Mouse (Mus musculus): Measurements from ENCODE around the gene Actl6a.
"Not testable (repeated sequence)": the region's sequence is repeated elsewhere in the genome, so short reads cannot be mapped to it uniquely, and the experiment has no call there.

The Actl6a gene

GRCm38 (mm10) chr3:32694211-32694610, 11.9 kb upstream of the Actl6a start:
- DNase-seq (ENCODE audit: inconsistent age in 2 of 2, low spot score in 1 of 2) = no peak

GRCm38 (mm10) chr3:32694737-32695582, 11.1 kb upstream of the Actl6a start:
- DNase-seq (ENCODE audit: inconsistent age in 2 of 2, low spot score in 1 of 2) = no peak

GRCm38 (mm10) chr3:32695583-32695980, 10.5 kb upstream of the Actl6a start:
- DNase-seq (ENCODE audit: inconsistent age in 2 of 2, low spot score in 1 of 2) = no peak

- peak; percentile 85 to 96 for DNase-seq (ENCODE audit: inconsistent age in 2 of 2, low spot score in 1 of 2)
Measured at GRCm38 (mm10) chr3:32698228-32698863, 7.8 kb upstream of the Actl6a start.

- DNase-seq (ENCODE audit: inconsistent age in 2 of 2, low spot score in 1 of 2) = not testable (repeated sequence)
Measured at GRCm38 (mm10) chr3:32704021-32704420, 2.1 kb upstream of the Actl6a start.

GRCm38 (mm10) chr3:32704632-32705031, 1.5 kb upstream of the Actl6a start:
- DNase-seq (ENCODE audit: inconsistent age in 2 of 2, low spot score in 1 of 2) = not testable (repeated sequence)

GRCm38 (mm10) chr3:32708052-32708367, 1.9 kb downstream of the Actl6a start:
- no peak for DNase-seq (ENCODE audit: inconsistent age in 2 of 2, low spot score in 1 of 2)

GRCm38 (mm10) chr3:32708368-32709231, 2.5 kb downstream of the Actl6a start:
- DNase-seq (ENCODE audit: inconsistent age in 2 of 2, low spot score in 1 of 2) = peak; percentile 98 to 100

GRCm38 (mm10) chr3:32709388-32709787, 3.3 kb downstream of the Actl6a start:
- no peak for DNase-seq (ENCODE audit: inconsistent age in 2 of 2, low spot score in 1 of 2)

GRCm38 (mm10) chr3:32713711-32714110, 7.6 kb downstream of the Actl6a start:
- DNase-seq (ENCODE audit: inconsistent age in 2 of 2, low spot score in 1 of 2) = no peak

- DNase-seq (ENCODE audit: inconsistent age in 2 of 2, low spot score in 1 of 2) = not testable (repeated sequence)
Measured at GRCm38 (mm10) chr3:32717403-32717802, 11.3 kb downstream of the Actl6a start.

GRCm38 (mm10) chr3:32718271-32718670, 12.2 kb downstream of the Actl6a start:
- DNase-seq (ENCODE audit: inconsistent age in 2 of 2, low spot score in 1 of 2) = peak in 1 of 2 experiments; percentile 40

GRCm38 (mm10) chr3:32724191-32724590, 18.1 kb downstream of the Actl6a start:
- no peak for DNase-seq (ENCODE audit: inconsistent age in 2 of 2, low spot score in 1 of 2)

- no peak for DNase-seq (ENCODE audit: inconsistent age in 2 of 2, low spot score in 1 of 2)
Measured at GRCm38 (mm10) chr3:32725951-32726350, 19.9 kb downstream of the Actl6a start.

GRCm38 (mm10) chr3:32727861-32728260, 21.8 kb downstream of the Actl6a start:
- no peak for DNase-seq (ENCODE audit: inconsistent age in 2 of 2, low spot score in 1 of 2)

- DNase-seq (ENCODE audit: inconsistent age in 2 of 2, low spot score in 1 of 2) = peak; percentile 99 to 100
Measured at GRCm38 (mm10) chr3:32736244-32737171, 30.4 kb downstream of the Actl6a start, which contains the start of gene Ndufb5. Gene Ndufb5, plus strand, starts transcription at chr3:32736990.

- DNase-seq (ENCODE audit: inconsistent age in 2 of 2, low spot score in 1 of 2) = no peak
Measured at GRCm38 (mm10) chr3:32737172-32737655, 31.1 kb downstream of the Actl6a start, which contains the start of gene Mrpl47. Gene Mrpl47, minus strand, starts transcription at chr3:32737605.

- DNase-seq (ENCODE audit: inconsistent age in 2 of 2, low spot score in 1 of 2) = no peak
Measured at GRCm38 (mm10) chr3:32738549-32738948, 32.5 kb downstream of the Actl6a start.

GRCm38 (mm10) chr3:32742276-32742780, 36.2 kb downstream of the Actl6a start:
- peak; percentile 50 to 83 for DNase-seq (ENCODE audit: inconsistent age in 2 of 2, low spot score in 1 of 2)

- DNase-seq (ENCODE audit: inconsistent age in 2 of 2, low spot score in 1 of 2) = no peak
Measured at GRCm38 (mm10) chr3:32745001-32745400, 38.9 kb downstream of the Actl6a start.

All from adrenal gland, adult (tissue).